Mouse (Mus musculus) forebrain, embryonic 11.5 days (tissue): Measurements from ENCODE around the gene Ppp2r2c. TPM values are rescaled to one million over a fixed set of nuclear protein-coding genes. Genes with fewer than 3 reads are reported as not detected.
A peak's percentile ranks its signal among the peaks of the same experiment; 100 is the strongest.

Source experiments
- ATAC-seq: fragments of 200-750 bp; cut with Nextera tagmentation; replicated peaks from 2 replicates; pipeline ENCODE4 v1.8.0; 2017; ENCODE audit warnings: moderate TSS enrichment; ENCODE audit not compliant: low FRiP score
- DNase-seq: peaks from one replicate; pipeline ENCODE4 v3.0.0-alpha.2; 2017; ENCODE audit warnings: low spot score
- H3K27ac ChIP-seq: fragments of 300-500 bp; sonication (generic); 2 replicates; pipeline ENCODE4 v1.5.1; 2014; ENCODE audit warnings: low read depth, low read length
- H3K27me3 ChIP-seq: fragments of 300-500 bp; sonication (generic); 2 replicates; pipeline ENCODE4 v1.6.1; 2014; ENCODE audit warnings: mild to moderate bottlenecking, low read length, mixed read lengths; ENCODE audit not compliant: control insufficient read depth, insufficient read depth
- H3K36me3 ChIP-seq: fragments of 300-500 bp; sonication (generic); 2 replicates; pipeline ENCODE4 v1.6.1; 2014; ENCODE audit warnings: mild to moderate bottlenecking, low read length, moderate library complexity, mixed read lengths; ENCODE audit not compliant: control insufficient read depth, insufficient read depth
- H3K4me1 ChIP-seq: fragments of 300-500 bp; sonication (generic); replicated peaks from 2 replicates; pipeline ENCODE4 v1.6.1; 2014; ENCODE audit warnings: low read length, mixed read lengths; ENCODE audit not compliant: control insufficient read depth, insufficient read depth
- H3K4me2 ChIP-seq: fragments of 300-500 bp; sonication (generic); 2 replicates; pipeline ENCODE4 v1.6.1; 2014; ENCODE audit warnings: low read depth, mild to moderate bottlenecking, low read length, moderate library complexity, mixed read lengths; ENCODE audit not compliant: severe bottlenecking
- H3K4me3 ChIP-seq: fragments of 300-500 bp; sonication (generic); 2 replicates; pipeline ENCODE4 v1.5.1; 2014; ENCODE audit warnings: low read depth, low read length
- H3K9ac ChIP-seq: fragments of 300-500 bp; sonication (generic); 2 replicates; pipeline ENCODE4 v1.6.1; 2014; ENCODE audit warnings: low read length
- H3K9me3 ChIP-seq: fragments of 300-500 bp; sonication (generic); 2 replicates; pipeline ENCODE4 v1.6.1; 2016; ENCODE audit warnings: low read length, mixed read lengths; ENCODE audit not compliant: control insufficient read depth
- WGBS: fragments of 180-500 bp; shearing (Covaris S2); extraction: QIAGEN DNeasy Blood & Tissue Kit; methylation state at CpG from one replicate; pipeline ENCODE4 v1.1.7; 2014; 5-methylcytosine and 5-hydroxymethylcytosine counted together
- polyA plus RNA-seq: library from polyadenylated mRNA; unstranded; fragments of >200 nt; fragmentation: Nextera tagmentation; extraction: Ambion mirVana; gene quantifications from 2 replicates; pipeline ENCODE4 v1.2.1, GENCODE M21; 2014

Gene Ppp2r2c
- polyA plus RNA-seq, 1 experiment from 2014 or later = 1.4 TPM

- H3K27ac ChIP-seq = no peak overlapping the region
- no peak overlapping the region for H3K4me2 ChIP-seq
- 53% methylated on average over 3 of the region's 3 CpGs for WGBS
- ATAC-seq (no peak), DNase-seq (no peak)
- H3K9me3 ChIP-seq = no peaks in the 10 kb centered on the region
- H3K4me1 ChIP-seq = no peaks in the 10 kb centered on the region; the same call in 1 of the 2 replicates
- no peak overlapping the region for H3K4me3 ChIP-seq
- H3K36me3 ChIP-seq = no peaks in the 10 kb centered on the region
- H3K9ac ChIP-seq = no peak overlapping the region
- no peaks in the 10 kb centered on the region for H3K27me3 ChIP-seq
Measured at GRCm38 (mm10) chr5:36990196-36990595, 121.9 kb downstream of the Ppp2r2c start.

- 89% methylated on average over 3 of the region's 3 CpGs for WGBS
- Histone ChIP-seq H3K4me3 (no peak overlapping the region), H3K27me3 (no peaks in the 10 kb centered on the region), H3K4me2 (no peak overlapping the region), H3K9me3 (no peaks in the 10 kb centered on the region), H3K27ac (no peak overlapping the region), H3K9ac (no peak overlapping the region), H3K36me3 (no peaks in the 10 kb centered on the region), H3K4me1 (no peaks in the 10 kb centered on the region; the same call in 1 of the 2 replicates)
- ATAC-seq (no peak), DNase-seq (no peak)
Measured at GRCm38 (mm10) chr5:36990631-36991350, 122.5 kb downstream of the Ppp2r2c start.

- no peaks in the 10 kb centered on the region for H3K9me3 ChIP-seq
- H3K9ac ChIP-seq = no peak overlapping the region
- WGBS = 89% methylated on average over 14 of the region's 14 CpGs
- no peaks in the 10 kb centered on the region for H3K36me3 ChIP-seq
- no peaks in the 10 kb centered on the region for H3K4me1 ChIP-seq
- H3K4me2 ChIP-seq = no peak overlapping the region
- H3K4me3 ChIP-seq = no peak overlapping the region
- no peak for DNase-seq
- no peak overlapping the region for H3K27ac ChIP-seq
- no peak for ATAC-seq
- no peaks in the 10 kb centered on the region for H3K27me3 ChIP-seq
Measured at GRCm38 (mm10) chr5:36996410-36996809, 128.1 kb downstream of the Ppp2r2c start.

GRCm38 (mm10) chr5:36997996-36998395 lies 129.7 kb downstream of the Ppp2r2c start:
- H3K4me2 ChIP-seq = no peak overlapping the region
- DNase-seq = no peak
- H3K36me3 ChIP-seq = no peaks in the 10 kb centered on the region
- WGBS = 38% methylated on average over 5 of the region's 5 CpGs
- ATAC-seq = no peak
- no peak overlapping the region for H3K4me3 ChIP-seq
- no peaks in the 10 kb centered on the region for H3K9me3 ChIP-seq
- H3K4me1 ChIP-seq = no peaks in the 10 kb centered on the region
- H3K27ac ChIP-seq = no peak overlapping the region
- no peak overlapping the region for H3K9ac ChIP-seq
- no peaks in the 10 kb centered on the region for H3K27me3 ChIP-seq

GRCm38 (mm10) chr5:37001002-37001401 lies 132.7 kb downstream of the Ppp2r2c start:
- WGBS = 89% methylated on average over 9 of the region's 9 CpGs
- no peak overlapping the region for H3K9ac ChIP-seq
- no peak overlapping the region for H3K4me2 ChIP-seq
- no peak overlapping the region for H3K27ac ChIP-seq
- H3K9me3 ChIP-seq = no peaks in the 10 kb centered on the region
- no peaks in the 10 kb centered on the region for H3K27me3 ChIP-seq
- H3K4me3 ChIP-seq = no peak overlapping the region
- H3K36me3 ChIP-seq = no peaks in the 10 kb centered on the region
- DNase-seq (no peak), ATAC-seq (no peak)
- no peaks in the 10 kb centered on the region for H3K4me1 ChIP-seq

- no peaks in the 10 kb centered on the region for H3K36me3 ChIP-seq
- no peak overlapping the region for H3K4me3 ChIP-seq
- H3K27ac ChIP-seq = no peak overlapping the region
- no peaks in the 10 kb centered on the region for H3K27me3 ChIP-seq
- no peak overlapping the region for H3K4me2 ChIP-seq
- no peaks in the 10 kb centered on the region for H3K4me1 ChIP-seq
- peak; percentile 80 for DNase-seq
- no peak for ATAC-seq
- WGBS = 54% methylated on average over 2 of the region's 2 CpGs
- no peak overlapping the region for H3K9ac ChIP-seq
- no peaks in the 10 kb centered on the region for H3K9me3 ChIP-seq
Measured at GRCm38 (mm10) chr5:37002001-37002400, 133.7 kb downstream of the Ppp2r2c start.

Other genes with a start within 250 kb of the Ppp2r2c start
- 39.9 and 41.9 TPM in 2 replicates for gene D5Ertd579e, start 172.5 kb upstream of the Ppp2r2c start, polyA plus RNA-seq
- 22.9 and 25.6 TPM in 2 replicates for gene Bloc1s4, start 119.9 kb upstream of the Ppp2r2c start, polyA plus RNA-seq
- gene Mrfap1, start 71.7 kb upstream of the Ppp2r2c start, polyA plus RNA-seq = 563 and 565 TPM in 2 replicates
- 10.2 and 12.2 TPM in 2 replicates for gene Man2b2, start 37.9 kb upstream of the Ppp2r2c start, polyA plus RNA-seq
- gene Wfs1, start 120.7 kb downstream of the Ppp2r2c start, polyA plus RNA-seq = 8.8 and 9.3 TPM in 2 replicates
- 0.03 and 0.07 TPM in 2 replicates for gene Gm1043, start 216.9 kb downstream of the Ppp2r2c start, polyA plus RNA-seq